Mouse (Mus musculus): Measurements from ENCODE around the gene AB124611.

DNA sequence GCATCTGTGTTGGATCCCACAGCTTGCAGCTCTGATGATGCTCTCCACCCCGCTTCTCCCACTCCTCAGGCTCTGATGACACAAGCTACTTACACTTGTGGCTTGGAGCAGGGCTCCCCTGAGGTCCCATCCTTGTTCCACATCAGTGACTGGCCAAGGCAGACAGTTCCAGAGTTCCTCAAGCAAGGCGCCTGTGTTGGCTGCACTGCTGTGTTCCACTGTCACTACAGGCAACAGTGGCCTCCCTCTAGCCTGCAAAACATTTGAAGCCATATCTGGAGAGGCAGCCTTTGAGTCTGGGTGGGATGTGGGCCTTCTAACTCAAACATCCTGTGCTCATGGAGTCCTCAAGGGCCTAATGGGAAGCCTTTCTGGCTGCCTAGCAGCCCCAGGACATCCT lies 31.0 kb downstream of the AB124611 start:
- TF ChIP-seq CTCF (conservative IDR thresholded peaks at IDR 0.05; ENCODE audit: low read length): no peak
- TF ChIP-seq NANOG (IDR thresholded peaks at IDR 0.05; ENCODE audit: borderline replicate concordance, low read length): no peak
- no peak for TF ChIP-seq POU5F1 (IDR thresholded peaks at IDR 0.05; ENCODE audit: borderline replicate concordance, low read length)

Measured in E14TG2a.4 (cell line).